Mouse (Mus musculus) cerebellum, adult 2 months (tissue): ENCODE data around the gene Znhit6.

ENCODE experiments used
- CTCF ChIP-seq: fragments of 200-500 bp; IDR thresholded peaks from 2 replicates; pipeline ENCODE4 v1.5.1; 2011; ENCODE audit warnings: low read depth, mild to moderate bottlenecking, control low read depth, low read length, moderate library complexity, borderline replicate concordance; ENCODE audit not compliant: insufficient read depth
- POLR2A ChIP-seq: fragments of 200-500 bp; IDR thresholded peaks from 2 replicates; pipeline ENCODE4 v1.6.1; 2011; ENCODE audit warnings: low read length, control low read depth, borderline replicate concordance; ENCODE audit not compliant: insufficient read depth

- TF ChIP-seq CTCF (no peak), POLR2A (no peak)
Measured at GRCm38 (mm10) chr3:145559675-145560074, 16.3 kb upstream of the Znhit6 start.
